Mouse (Mus musculus) hindlimb bud, embryonic 11.5 days (tissue): ENCODE results near the gene Xpo5.

Source experiments
- DNase-seq: peaks from one replicate; pipeline ENCODE4 v3.0.0-alpha.2; 2012; ENCODE audit warnings: low read depth, low spot score; ENCODE audit errors: extremely low spot score

The Xpo5 gene

GRCm38 (mm10) chr17:46202421-46203071 lies at the start of gene Xpo5, which contains the start of gene Polh:
Gene Xpo5, plus strand, starts transcription at chr17:46202782.
Gene Polh, minus strand, starts transcription at chr17:46202645.
- DNase-seq = peak; percentile 95

- DNase-seq = no peak
These were observed 49.5 kb upstream of the Xpo5 start, which contains the start of gene Mad2l1bp for GRCm38 (mm10) chr17:46152847-46153782. Gene Mad2l1bp, minus strand, starts transcription at chr17:46153553.

- DNase-seq = no peak
These were observed 48.2 kb upstream of the Xpo5 start for GRCm38 (mm10) chr17:46154336-46154735.

GRCm38 (mm10) chr17:46156680-46157079 lies 45.9 kb upstream of the Xpo5 start:
- DNase-seq = no peak

GRCm38 (mm10) chr17:46157131-46157530 lies 45.5 kb upstream of the Xpo5 start:
- DNase-seq = no peak

- DNase-seq = no peak
These were observed 43.3 kb upstream of the Xpo5 start for GRCm38 (mm10) chr17:46159236-46159635.

- DNase-seq = peak; percentile 77
These were observed 42.4 kb upstream of the Xpo5 start for GRCm38 (mm10) chr17:46160090-46160662.

- peak; percentile 99 for DNase-seq
These were observed 41.9 kb upstream of the Xpo5 start, which contains the start of gene Gtpbp2 for GRCm38 (mm10) chr17:46160686-46161085. Gene Gtpbp2, plus strand, starts transcription at chr17:46161032.

- DNase-seq = no peak
These were observed 41.4 kb upstream of the Xpo5 start for GRCm38 (mm10) chr17:46161179-46161578.

GRCm38 (mm10) chr17:46161710-46162109 lies 40.9 kb upstream of the Xpo5 start:
- no peak for DNase-seq

- no peak for DNase-seq
These were observed 40.0 kb upstream of the Xpo5 start for GRCm38 (mm10) chr17:46162551-46162950.

- DNase-seq = no peak
These were observed 39.6 kb upstream of the Xpo5 start for GRCm38 (mm10) chr17:46162951-46163421.

- DNase-seq = no peak
These were observed 38.3 kb upstream of the Xpo5 start for GRCm38 (mm10) chr17:46164301-46164700.

- DNase-seq = no peak
These were observed 37.8 kb upstream of the Xpo5 start for GRCm38 (mm10) chr17:46164791-46165190.

GRCm38 (mm10) chr17:46165460-46165859 lies 37.1 kb upstream of the Xpo5 start:
- no peak for DNase-seq

GRCm38 (mm10) chr17:46166270-46166669 lies 36.3 kb upstream of the Xpo5 start:
- no peak for DNase-seq

- no peak for DNase-seq
These were observed 35.6 kb upstream of the Xpo5 start for GRCm38 (mm10) chr17:46167014-46167413.

GRCm38 (mm10) chr17:46168318-46168717 lies 34.3 kb upstream of the Xpo5 start:
- DNase-seq = no peak

GRCm38 (mm10) chr17:46168768-46169167 lies 33.8 kb upstream of the Xpo5 start:
- no peak for DNase-seq

GRCm38 (mm10) chr17:46170538-46170937 lies 32.0 kb upstream of the Xpo5 start:
- DNase-seq = no peak

GRCm38 (mm10) chr17:46182273-46182672 lies 20.3 kb upstream of the Xpo5 start:
- DNase-seq = no peak
